ENCODE assay signal across 24 mouse cellular contexts in the genomic region with DNA sequence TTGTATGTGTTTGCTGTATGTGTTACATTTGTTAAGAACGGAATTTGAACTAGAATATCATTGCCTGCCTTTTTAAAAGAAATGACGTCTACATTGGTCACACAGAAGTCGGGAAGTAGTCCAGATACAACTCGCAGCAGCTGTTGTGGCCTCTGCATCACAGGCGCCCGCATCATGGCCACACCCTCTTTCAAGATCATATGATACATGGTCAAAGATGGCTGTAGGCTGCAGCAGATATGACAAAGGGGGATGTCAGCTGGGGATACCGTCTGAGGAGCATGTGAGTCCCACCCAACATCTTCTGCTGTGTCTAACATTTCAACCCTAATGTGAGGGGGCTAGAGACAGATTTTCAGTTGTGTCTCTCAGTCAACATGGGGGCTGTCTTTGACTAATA. TPM values are rescaled to one million over a fixed set of nuclear protein-coding genes. Genes with fewer than 3 reads are reported as not detected.
A peak's percentile ranks its signal among the peaks of the same experiment; 100 is the strongest.
DNase-seq lines count a peak whose midpoint lies in the region; TF ChIP-seq lines count a peak whose summit lies in the region.
"Had no signal": no experiment of that assay in that cellular context is flagged by ENCODE, and none has a peak within 500 bp of the region (broad histone marks: within the 10 kb centered on the region; RNA-seq: fewer than 3 reads in every experiment).

No protein-coding gene starts in this region.

- H3K79me3 ChIP-seq in C2C12 (ENCODE audit: low read depth), result no peaks in the 10 kb centered on the region

- 92% methylated on average over 7 of the region's 7 CpGs for WGBS in heart, embryonic 10.5 days

- no peaks in the 10 kb centered on the region for H3K36me3 ChIP-seq in heart, embryonic 10.5 days
- H3K36me3 ChIP-seq in C2C12 (ENCODE audit: control insufficient read depth, insufficient read depth) (no peaks in the 10 kb centered on the region), myocyte (ENCODE audit: control insufficient read depth, insufficient read depth) (no peaks in the 10 kb centered on the region)
- H3K36me3 ChIP-seq: G1E had no signal

- TF ChIP-seq POLR2A in myocyte (IDR thresholded peaks at IDR 0.05; ENCODE audit: insufficient read length, low read depth), result peak; percentile 57

- H3K27ac ChIP-seq in gastrocnemius, adult 2 months, result no peak overlapping the region; the same call in 1 of the 2 replicates
- H3K27ac ChIP-seq in heart, embryonic 10.5 days, result no peak overlapping the region; the same call in 1 of the 2 replicates

- no peak for TF ChIP-seq CTCF in gastrocnemius, adult 2 months (IDR thresholded peaks at IDR 0.05)
- TF ChIP-seq CTCF in C2C12 (IDR thresholded peaks at IDR 0.05; ENCODE audit: control insufficient read depth, insufficient read depth, insufficient read length), result no peak

- no peaks in the 10 kb centered on the region for H3K9me3 ChIP-seq in heart, embryonic 10.5 days

- H3K79me2 ChIP-seq in C2C12 (ENCODE audit: control insufficient read depth, insufficient read depth), result no peaks in the 10 kb centered on the region
- no peaks in the 10 kb centered on the region for H3K79me2 ChIP-seq in myocyte (ENCODE audit: control insufficient read depth, insufficient read depth)

- peak; percentile 7 for DNase-seq in gastrocnemius, adult 2 months
- no peak for DNase-seq in gastrocnemius, postnatal 14 days
- DNase-seq in heart, adult 11 months, result peak; percentile 89
- no peak for DNase-seq in heart, embryonic 10.5 days (ENCODE audit: low spot score)
- no peak for DNase-seq in right cerebral cortex, postnatal 14 days
- no peak for DNase-seq in kidney, adult 8-10 months
- DNase-seq: adrenal gland, adult 2 months; adrenal gland, adult 8-10 months; adrenal gland, postnatal 10 days; adrenal gland, postnatal 14 days; adrenal gland, postnatal 25 days; adrenal gland, postnatal 36 days; B cell, adult 2 months; cerebellum, adult 11 months; cerebellum, adult 11-12 months; cerebellum, adult 18-20 months had no signal

- H3K4me3 ChIP-seq in gastrocnemius, adult 2 months, result no peak overlapping the region
- H3K4me3 ChIP-seq in heart, embryonic 10.5 days, result no peak overlapping the region
- H3K4me3 ChIP-seq in C2C12 (ENCODE audit: insufficient read depth, poor library complexity, severe bottlenecking) (no peak overlapping the region), myocyte (no peak overlapping the region)

- intact Hi-C loops in gastrocnemius, adult 2 months (cut with DNase I), result no loop called here
- intact Hi-C loops in gastrocnemius, postnatal 14 days (cut with DNase I; ENCODE audit: low total_unique reads), result no loop called here

- peak overlapping the region; percentile 69 for H3K4me2 ChIP-seq in myocyte (ENCODE audit: low read depth)

- peaks cover 3% of the 10 kb centered on the region; the same call in 1 of the 2 replicates for H3K27me3 ChIP-seq in heart, embryonic 10.5 days (ENCODE audit: insufficient read depth, poor library complexity, severe bottlenecking)
- H3K27me3 ChIP-seq in C2C12 (ENCODE audit: control insufficient read depth, insufficient read depth, insufficient read length), result no peaks in the 10 kb centered on the region
- H3K27me3 ChIP-seq in myocyte (ENCODE audit: control insufficient read depth, insufficient read depth, insufficient read length), result no peaks in the 10 kb centered on the region
- H3K27me3 ChIP-seq: CH12.LX, Patski had no signal

- H3ac ChIP-seq in C2C12 (ENCODE audit: control insufficient read depth, insufficient read length, low read depth) (no peak overlapping the region), myocyte (ENCODE audit: control insufficient read depth, insufficient read length) (no peak overlapping the region)

- H3K4me1 ChIP-seq in heart, embryonic 10.5 days, result peaks cover 30% of the 10 kb centered on the region

TF ChIP-seq in C2C12, 6 proteins besides CTCF, POLR2A, EP300 and RAD21:
- TF ChIP-seq MYOD1 (IDR thresholded peaks at IDR 0.05; ENCODE audit: control insufficient read depth, insufficient read length, low read depth) (peak; percentile 91), USF1 (IDR thresholded peaks at IDR 0.05; ENCODE audit: low read depth) (peak; percentile 49), FOSL1 (IDR thresholded peaks at IDR 0.05; ENCODE audit: insufficient read depth, low read length, poor library complexity, severe bottlenecking) (no peak)

TF ChIP-seq in myocyte, 11 proteins besides CTCF, POLR2A, EP300 and RAD21:
- TF ChIP-seq USF1 (IDR thresholded peaks at IDR 0.05; ENCODE audit: low read depth) (peak; percentile 45), MYOG (IDR thresholded peaks at IDR 0.05; ENCODE audit: control insufficient read depth in 1 of 3, insufficient read depth in 1 of 3, insufficient read length in 2 of 3, low read depth in 2 of 3) (peak; percentile 67 to 95 (median 93)), TCF12 (IDR thresholded peaks at IDR 0.05; ENCODE audit: insufficient read depth, poor library complexity, severe bottlenecking) (peak; percentile 42), CEBPB (IDR thresholded peaks at IDR 0.05; ENCODE audit: insufficient read depth, poor library complexity, severe bottlenecking) (no peak), REST (IDR thresholded peaks at IDR 0.05; ENCODE audit: insufficient read depth, insufficient read length) (no peak), MYOD1 (IDR thresholded peaks at IDR 0.05; ENCODE audit: control insufficient read depth in 1 of 3, insufficient read length in 2 of 3, low read depth in 2 of 3) (peak; percentile 72 to 95 (median 90)), E2F4 (IDR thresholded peaks at IDR 0.05; ENCODE audit: insufficient read depth) (no peak), SRF (IDR thresholded peaks at IDR 0.05; ENCODE audit: control insufficient read depth, insufficient read length, low read depth) (no peak), MAX (IDR thresholded peaks at IDR 0.05; ENCODE audit: low read depth) (no peak), POLR2AphosphoS2 (IDR thresholded peaks at IDR 0.05; ENCODE audit: insufficient read length, low read depth) (peak; percentile 48), TCF3 (IDR thresholded peaks at IDR 0.05; ENCODE audit: insufficient read length, low read depth) (peak; percentile 25)
TF ChIP-seq in myocyte: peak in this region for 6.

RNA-seq across cellular contexts. Expression of gene Bhlhe41, which starts 6.7 kb away (rescaled TPM):
- total RNA-seq in gastrocnemius, adult 2 months (2021), result 10 to 100 TPM; 17.2 to 48.4 TPM
- total RNA-seq in gastrocnemius, postnatal 14 days (2021), result 10 to 100 TPM; 29.8 to 41.7 TPM
- 3.8 and 7.4 TPM in 2 replicates for polyA plus RNA-seq in heart, embryonic 10.5 days (2016; fragmentation: Nextera tagmentation; extraction: Ambion mirVana)
- polyA plus RNA-seq in C2C12 (2012; fragmentation: generic; extraction: Trizol), result 3.9 TPM
- 15.6 TPM for polyA plus RNA-seq in myocyte (2012; fragmentation: generic; extraction: Trizol)
- total RNA-seq: MEL had no signal
- polyA plus RNA-seq: G1E had no signal

RNA-seq across cellular contexts. Expression of gene Sspn, which starts 59.4 kb away (rescaled TPM):
- 10 to 100 TPM; 40.0 to 55.9 TPM for total RNA-seq in gastrocnemius, adult 2 months (2021)
- total RNA-seq in gastrocnemius, postnatal 14 days (2021), result 10 to 100 TPM; 85.0 to 89.2 TPM
- polyA plus RNA-seq in heart, embryonic 10.5 days (2016; fragmentation: Nextera tagmentation; extraction: Ambion mirVana), result 26.6 and 46.8 TPM in 2 replicates
- 4.7 TPM for polyA plus RNA-seq in C2C12 (2012; fragmentation: generic; extraction: Trizol)
- 16.8 TPM for polyA plus RNA-seq in myocyte (2012; fragmentation: generic; extraction: Trizol)
- total RNA-seq: MEL had no signal
- polyA plus RNA-seq: activated CD4-positive, CD25-positive, alpha-beta regulatory T cell, adult 4 months; CD4-positive, CD25-positive, alpha-beta regulatory T cell, adult 4 months; G1E had no signal

Comparison
In these comparisons a context has a peak if more than half of its experiments do, and no peak if none do; other contexts are left out.
1. DNase-seq: peak in gastrocnemius, adult 2 months (single experiment) and heart, adult 11 months (single experiment); none in gastrocnemius, postnatal 14 days (single experiment), heart, embryonic 10.5 days (single experiment), right cerebral cortex, postnatal 14 days (single experiment) and kidney, adult 8-10 months (0 of 2).